Mouse (Mus musculus) skeletal muscle tissue, adult 2 months (tissue): Measurements from ENCODE around the gene Tagln.

Source experiments
- DNase-seq: peaks from one replicate; pipeline ENCODE4 v3.0.0-alpha.2; 2012; ENCODE audit warnings: low read depth, low spot score

The Tagln gene

DNA sequence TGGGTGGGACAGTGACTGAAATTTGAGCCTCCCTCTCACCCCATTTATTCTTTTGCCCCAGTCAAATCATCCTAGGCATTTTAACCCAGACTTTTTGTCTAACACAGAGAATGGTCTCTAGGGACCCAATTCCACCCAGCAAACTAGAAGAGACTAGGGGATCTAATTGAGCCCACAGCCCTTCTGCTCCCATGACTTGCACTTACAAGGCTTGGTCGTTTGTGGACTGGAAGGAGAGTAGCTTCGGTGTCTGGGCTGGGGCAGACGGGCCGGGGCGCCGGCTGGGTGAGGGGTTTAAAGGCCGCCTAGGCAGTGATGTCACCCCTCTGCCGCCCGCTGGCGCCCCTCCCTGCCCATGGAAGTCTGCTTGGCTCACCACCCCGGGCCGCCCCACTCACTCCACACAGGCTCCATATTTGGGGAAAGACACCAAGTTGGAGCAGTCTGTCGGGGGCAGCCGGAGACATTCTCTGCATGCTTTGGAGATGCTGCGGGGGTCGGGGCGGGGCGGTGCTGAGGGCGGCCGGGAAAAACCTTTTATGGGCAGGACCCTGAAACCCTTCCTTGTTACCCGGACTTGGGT, at the start of gene Tagln:
TSS of gene Tagln (minus strand) at position 431 of the 583 bp plus-strand sequence.
- no peak for DNase-seq

DNA sequence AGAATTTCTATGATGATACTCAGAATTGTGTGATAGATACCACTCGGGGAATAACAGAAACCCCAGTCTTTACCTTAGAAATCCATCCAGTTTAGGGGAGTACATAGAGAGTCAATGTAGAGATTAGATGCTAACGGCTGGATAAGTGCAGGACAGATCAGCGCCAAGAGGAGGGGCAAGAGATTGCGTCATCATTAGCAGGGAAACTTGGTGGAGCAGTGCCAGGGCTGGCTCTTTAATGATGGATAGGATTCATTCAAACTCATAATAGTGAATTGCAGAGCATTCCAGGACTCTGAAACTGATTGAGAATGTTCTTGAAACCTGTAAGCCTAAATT, 49.3 kb upstream of the Tagln start:
- peak; percentile 46 for DNase-seq

DNA sequence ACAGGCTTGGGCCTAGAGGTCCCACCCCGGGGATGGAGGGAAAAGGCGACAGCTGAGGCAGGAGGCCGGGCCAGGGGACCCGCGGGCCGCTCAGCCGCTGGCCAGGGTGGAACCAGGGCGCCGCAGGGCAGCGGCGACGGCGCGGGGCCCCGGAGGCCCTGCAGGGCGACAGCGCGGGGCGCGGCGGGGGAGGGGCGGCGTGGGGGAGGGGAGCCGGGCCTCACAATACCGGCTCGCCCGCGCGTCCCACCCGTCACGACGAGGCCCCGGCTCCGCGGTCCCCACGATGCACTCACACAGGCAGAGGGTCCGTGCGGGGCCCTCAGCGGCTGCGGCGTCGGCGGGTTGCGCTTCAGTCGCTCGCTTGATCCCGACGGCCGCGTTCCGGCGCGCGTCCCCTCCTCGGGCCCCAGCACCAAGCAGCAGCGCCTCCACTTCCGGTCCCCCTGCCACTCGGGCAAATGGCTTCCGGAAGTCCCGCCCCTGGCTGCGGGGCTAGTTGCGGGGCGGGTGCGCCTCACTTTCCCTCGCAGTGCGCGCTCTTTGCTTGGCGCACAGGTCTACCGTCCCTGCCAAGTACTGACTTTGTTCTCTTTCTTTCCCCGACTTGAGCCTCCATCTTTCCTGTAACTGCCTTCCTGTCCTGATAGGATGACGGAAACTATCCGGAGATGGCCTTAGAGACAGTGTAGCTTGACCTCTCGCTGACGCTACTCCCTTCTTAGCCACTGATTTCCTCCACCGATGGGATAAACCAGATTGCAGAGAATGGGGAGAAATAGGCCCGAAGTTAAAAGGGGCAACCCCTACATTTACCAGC, 48.8 kb upstream of the Tagln start:
- peak; percentile 67 for DNase-seq

DNA sequence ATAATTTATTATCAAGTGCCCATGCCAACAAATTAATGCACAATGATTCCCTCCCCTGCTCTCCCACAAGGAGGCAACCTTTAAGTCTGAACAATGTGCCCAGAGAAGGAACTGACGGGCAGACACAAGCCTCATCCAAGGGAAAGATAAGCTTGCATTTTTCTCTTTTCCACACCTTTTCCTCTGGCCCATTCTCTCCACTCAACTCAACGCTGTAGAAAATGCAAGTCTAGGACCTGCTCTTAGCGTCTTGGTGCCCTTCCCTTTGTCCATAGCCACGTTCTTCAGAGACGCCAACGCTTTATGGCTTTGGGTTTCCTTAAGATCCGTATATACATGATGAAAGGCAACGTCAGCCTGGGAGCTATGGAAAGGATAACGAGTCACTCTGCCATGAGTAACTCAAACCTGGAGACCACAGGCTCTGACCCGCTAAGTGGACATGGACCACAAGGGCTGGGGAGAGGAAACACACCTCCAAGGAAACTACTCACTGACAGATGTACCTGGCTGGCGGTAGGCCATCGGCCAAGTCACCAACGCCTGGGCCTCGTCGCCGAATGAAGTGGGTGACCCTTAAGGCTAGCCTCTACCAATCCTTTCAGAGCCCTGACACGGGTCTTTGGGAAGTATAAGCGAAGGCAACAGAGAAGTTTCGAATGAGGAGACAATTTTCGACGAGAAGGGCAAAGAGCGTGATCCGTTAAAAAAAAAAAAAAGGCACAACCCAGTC, 48.0 kb upstream of the Tagln start:
- no peak for DNase-seq

DNA sequence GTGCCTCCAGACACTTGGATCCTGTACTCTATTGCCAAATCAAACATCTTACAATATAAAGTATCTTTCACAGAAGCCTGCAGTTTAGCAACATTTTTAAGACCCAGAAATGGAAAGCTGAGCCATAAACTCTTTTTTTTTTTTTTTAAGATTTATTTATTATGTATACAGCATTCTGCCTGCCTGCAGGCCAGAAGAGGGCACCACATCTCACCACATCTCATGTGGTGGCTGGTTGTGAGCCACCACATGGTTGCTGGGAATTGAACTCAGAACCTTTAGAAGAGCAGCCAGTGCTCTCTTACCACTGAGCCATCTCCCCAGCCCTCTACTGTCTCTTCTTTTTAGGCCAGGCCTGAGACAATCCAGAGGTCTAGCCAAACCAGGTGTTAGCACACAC, 45.5 kb upstream of the Tagln start:
- DNase-seq: no peak

DNA sequence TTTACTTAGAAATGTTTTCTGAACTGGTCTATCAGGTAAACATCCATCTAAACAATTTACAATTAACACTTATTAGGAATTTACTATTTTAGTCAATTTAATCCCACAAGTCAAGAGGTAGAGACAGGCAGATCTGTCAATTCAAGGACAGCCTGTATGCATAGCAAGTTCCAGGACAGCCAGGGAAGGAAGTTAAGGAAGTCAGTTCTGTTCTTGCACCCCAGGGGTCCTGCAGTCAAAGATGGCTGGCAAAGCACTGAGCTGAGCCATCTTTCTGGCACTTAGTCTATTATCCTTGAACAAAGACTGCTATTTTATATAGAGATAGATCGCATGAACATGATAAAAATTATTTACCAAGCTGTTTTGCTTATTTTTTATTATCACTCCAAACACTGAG, 44.8 kb upstream of the Tagln start:
- no peak for DNase-seq

DNA sequence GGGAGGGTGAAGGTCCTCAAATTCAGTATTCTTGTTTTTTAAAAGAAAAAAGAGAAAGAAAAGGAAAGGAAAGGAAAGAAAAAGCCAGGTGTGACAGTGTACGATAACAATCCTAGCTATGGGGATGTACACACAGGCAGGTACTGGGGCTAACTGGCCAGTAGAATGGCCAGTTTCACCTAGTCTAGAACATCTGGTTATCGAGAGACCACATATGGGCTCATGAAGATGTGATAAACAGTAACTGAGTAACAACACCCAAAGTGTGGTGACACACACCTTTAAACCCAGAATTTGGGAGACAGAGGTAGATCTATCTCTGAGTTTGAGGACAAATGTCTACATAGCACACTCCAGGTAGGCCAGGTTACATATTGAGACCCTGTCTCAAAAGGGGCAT, 43.9 kb upstream of the Tagln start:
- DNase-seq: no peak

DNA sequence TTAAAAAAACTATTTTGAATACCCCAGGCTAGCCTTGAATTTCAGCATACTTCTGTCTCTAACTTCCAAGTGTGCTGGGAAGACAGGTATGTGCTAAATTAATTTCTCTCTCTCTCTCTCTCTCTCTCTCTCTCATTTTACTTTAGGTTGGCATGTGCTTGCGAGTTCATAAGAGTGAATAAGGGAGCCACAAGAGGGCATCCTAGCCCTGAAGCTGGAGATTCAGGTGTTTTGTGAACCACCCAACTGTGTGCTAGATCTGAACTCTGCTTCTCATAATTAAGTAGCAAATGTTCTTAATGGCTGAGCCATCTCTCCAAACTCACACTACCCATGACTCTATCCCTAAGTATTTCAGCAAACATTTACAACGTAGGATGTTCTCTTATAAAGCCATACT, 41.0 kb upstream of the Tagln start:
- DNase-seq: no peak

DNA sequence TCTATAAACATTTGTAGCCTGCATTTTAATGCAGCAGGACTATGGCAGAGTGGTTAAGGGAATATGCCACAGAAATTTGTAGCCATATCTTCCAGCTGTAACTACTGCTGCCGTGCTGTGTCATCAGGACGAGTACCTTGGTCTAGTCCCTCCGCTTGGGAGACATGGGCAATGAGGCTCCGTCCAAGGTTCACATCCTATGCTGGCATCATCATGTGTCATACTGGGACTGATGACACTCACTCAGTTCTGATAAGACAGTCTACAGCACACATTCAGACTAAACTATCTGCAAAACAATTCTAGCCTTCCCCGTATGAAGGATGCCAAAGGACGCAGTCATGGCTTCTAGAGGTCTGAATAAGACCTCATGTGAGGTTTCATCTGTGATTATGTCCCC, 27.7 kb upstream of the Tagln start:
- no peak for DNase-seq

DNA sequence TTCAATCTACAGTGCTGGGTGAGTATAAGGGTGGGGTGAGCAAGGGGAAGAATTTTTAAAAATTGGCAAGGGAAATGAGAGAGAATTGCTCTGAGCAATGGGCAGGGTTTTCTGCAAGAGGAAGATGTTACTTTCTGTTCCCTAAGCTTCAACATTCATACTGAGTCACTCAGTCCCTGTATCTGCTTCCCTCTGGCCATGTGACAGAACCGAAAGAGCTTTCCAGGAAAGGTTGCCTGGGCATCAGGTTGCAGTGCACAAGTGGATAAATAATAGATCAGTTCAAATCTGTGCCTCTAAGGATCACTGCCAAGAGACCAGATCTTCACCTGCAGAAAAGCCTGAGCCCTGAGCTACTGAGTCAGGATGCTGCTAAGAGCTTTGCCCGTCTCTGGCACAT, 26.0 kb upstream of the Tagln start:
- no peak for DNase-seq

DNA sequence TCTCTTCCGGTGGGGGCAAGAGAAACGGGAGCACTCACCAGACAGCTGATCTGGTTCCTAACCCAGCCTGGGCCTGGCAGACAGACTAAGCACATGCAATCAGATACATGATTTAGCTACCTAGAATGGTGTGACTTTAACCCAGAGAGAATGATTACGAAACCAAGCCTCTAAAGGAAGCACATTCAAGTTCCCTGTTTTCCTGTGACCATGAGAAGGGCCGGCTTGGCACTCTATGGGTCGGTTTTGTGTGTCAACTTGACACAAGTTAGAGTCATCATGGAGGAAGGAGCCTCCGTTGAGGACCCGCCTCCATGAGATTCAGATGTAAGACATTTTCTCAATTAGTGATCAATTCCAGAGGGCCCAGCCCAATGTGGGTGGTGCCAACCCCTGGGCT, 23.8 kb upstream of the Tagln start:
- DNase-seq: no peak

DNA sequence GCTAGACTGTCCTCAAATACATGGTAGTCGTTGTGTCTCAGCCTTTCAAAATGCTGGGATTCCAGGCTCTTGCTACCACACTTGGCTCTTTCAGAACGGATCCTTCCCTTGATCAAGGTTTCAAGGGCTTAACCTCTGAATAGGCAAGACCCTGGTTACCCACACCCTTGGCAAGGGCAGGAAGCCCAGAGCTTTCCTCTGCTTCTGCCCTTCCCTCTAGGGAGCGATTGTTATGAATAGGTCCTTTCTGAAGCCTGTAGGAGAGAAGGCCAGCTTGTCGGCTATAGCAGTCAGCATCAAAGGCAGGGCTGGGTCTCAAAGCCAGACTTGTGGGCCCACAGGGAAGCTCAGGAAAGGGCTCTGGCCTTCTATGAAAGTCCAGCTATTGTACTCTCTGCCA, 23.0 kb upstream of the Tagln start:
- no peak for DNase-seq

DNA sequence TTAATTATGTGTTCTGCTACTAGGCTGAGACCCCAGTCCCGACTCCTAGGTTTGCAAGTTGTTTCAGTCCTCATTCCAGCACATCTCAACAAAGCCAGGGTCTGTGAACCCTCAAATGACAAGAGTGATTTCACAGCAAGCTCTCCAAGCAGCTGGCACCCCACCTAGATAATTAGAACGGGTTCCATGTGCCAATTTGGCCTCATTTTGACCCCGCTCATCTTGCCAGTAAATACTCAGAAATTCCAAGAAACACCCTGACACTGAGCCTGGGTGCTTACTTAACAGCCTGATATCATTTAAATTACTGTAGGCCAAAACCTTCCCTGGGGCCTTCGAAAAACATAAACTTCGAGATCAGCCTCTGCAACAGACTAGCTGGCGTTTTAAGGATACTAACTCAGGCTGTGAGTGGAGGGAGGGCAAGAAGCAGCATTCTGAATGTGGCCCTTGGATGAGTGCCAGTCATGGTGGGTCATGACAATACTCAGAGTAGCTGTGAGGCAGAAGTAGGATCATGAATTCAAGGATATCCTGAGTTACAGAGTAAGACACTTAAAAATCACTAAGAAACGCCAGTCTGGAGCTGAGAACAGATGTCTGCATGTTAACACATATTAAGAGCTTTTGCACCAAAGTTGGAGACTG, 22.3 kb upstream of the Tagln start:
- no peak for DNase-seq

DNA sequence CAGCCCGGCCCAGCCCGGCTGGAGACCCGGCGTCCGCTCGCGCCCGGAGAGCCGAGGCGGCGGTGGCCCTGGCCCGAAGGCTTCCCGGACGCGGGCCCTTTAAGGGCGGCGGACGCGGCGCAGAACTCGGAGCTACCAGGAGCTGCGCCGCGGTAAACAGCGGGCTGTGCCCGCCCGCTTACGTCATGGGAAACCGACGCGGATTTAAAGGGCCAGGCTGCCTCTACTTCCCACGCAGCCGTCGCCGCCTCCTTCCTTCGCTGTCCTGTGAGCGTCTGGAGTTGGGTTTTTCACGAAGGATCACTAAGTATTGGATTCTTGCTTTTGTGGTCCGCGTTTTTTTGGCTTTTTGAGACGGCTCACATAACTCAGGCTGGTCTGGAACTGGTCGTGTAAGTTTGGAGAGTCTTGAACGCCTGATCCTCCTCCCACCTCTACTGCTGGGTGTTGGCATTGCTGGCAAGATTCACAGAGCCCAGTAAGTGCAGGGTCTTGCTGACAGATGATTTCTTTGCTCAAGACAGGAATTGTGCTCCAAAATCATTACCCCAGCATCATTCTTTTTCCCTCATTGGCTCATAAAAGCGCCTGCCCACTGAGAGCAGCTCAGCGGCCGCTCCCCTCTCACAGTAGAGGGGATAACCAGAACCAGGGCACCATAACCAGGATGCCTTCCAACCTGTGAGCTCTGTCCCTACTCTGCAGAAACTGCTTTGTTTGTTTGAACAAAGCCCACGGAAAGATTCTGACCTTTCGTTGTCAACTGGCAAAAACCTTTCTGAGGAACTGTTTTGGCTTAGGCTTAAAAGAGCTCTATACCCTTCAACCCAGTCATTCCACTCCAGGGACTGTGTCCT, 19.5 kb upstream of the Tagln start, which contains the start of gene Sidt2:
TSS of gene Sidt2 (minus strand) at position 152 of the 857 bp plus-strand sequence.
- peak; percentile 90 for DNase-seq

DNA sequence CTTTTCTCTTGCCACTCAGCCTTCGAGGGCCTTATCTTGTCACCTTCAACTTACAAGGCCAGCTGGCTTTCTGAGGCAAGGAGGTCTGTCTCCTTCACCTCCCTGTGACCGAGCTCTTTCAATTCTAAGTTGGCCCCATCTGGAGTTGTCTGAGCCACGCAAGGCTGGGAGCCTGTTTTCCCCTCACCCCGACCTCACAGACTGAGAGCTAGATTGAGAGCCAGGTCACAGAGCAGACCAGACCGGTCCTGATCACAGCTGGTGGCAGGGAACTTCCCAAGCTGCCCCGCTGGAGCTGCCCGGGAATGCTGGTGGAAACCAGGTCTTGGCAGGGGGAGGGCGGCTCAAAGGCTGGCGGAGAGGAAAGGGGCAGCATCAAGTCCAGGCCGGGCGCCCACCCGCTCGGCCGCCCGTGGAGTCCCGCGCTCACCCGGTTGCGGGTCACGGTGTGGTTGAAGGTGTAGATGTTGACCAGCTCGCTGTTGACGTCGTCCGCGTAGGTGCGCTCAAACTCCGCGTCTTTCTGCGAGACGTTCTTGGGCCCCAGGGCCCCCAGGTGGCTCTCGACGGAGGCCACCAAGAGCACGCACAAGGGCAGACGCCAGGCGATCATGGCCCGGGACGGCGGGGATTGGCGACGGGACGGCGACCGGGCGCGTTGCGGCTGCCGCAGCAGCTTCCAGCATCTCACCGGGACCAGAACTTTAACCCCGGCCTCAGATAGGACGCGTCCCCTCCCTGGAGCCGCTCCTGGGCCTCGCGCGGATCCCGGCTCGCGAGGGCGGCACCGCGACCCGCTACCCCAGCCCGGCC, 18.6 kb upstream of the Tagln start:
- peak; percentile 59 for DNase-seq

DNA sequence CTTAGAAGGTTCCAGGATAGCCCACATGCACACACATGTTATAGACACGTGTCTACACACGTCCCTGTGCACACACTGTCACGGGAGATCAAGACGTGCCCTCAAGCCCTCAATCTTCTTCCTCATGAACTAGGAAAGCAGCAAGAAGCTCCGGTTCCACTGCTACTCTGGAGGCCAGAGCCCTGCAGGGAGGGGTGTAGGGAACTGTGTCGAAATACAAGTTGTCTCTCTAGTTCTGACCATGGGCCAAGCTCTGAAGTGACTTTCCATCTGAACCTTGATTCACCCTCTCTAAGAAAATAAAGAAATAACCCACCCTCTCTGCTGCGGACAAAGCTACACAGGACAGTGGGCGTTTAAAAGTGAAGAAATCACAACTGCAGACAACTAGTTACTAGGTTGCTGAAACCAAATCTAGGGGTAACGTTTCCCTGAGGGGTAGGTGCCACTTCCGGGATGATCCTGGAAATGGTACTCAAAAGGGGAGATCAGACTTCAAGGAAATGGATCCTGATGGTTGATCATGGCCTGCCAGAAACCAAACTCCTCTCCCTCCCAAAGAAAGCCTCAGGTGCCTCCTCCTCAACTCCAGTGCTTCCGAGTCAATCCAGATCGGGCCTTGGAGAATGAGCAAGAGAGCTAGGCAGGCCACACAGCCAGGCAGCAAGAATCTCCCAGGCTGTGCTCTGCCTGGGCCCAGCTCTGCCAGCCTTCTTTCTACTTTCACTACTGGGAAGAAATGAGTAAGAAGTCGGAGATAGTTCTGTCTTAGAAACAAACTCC, 17.8 kb upstream of the Tagln start:
- no peak for DNase-seq

DNA sequence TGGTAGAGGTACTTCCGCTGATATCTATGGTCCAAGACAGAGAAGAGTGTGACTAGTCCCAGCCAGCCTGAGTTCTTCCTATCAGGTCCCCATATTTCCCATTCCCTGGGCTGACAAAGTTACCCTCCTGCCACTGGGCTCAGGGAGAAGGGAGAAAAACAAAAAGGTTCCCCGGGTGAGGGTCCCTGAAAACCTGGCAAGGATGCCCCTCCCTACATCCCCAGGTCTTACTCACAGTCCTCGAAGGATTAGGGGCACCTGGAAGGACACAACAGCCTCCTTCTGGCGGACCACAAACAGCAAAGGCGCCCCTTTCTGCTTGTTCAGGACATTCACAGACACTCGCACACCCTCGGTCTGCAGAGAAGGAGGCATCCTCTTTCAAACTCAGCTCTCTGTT, 17.0 kb upstream of the Tagln start:
- no peak for DNase-seq

DNA sequence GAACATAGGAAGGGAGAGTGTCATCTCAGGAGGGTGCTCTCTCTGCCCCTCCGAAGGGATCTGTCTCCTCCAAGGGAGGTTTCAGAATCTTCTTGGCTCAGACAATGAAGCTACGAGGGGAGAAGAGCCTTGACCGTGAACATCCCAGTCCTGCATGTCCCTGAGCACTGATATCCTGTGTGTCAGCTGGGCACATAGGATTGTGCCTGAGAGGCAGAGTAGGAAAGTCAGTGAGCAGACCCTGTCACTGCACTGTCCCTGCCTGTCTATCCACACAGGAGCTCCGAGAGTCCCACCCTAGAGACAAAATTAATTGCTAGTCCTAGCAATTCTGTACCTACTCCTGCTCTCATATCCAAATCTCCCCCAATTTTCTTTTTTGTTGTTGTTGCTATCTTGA, 16.2 kb upstream of the Tagln start:
- DNase-seq: no peak

DNA sequence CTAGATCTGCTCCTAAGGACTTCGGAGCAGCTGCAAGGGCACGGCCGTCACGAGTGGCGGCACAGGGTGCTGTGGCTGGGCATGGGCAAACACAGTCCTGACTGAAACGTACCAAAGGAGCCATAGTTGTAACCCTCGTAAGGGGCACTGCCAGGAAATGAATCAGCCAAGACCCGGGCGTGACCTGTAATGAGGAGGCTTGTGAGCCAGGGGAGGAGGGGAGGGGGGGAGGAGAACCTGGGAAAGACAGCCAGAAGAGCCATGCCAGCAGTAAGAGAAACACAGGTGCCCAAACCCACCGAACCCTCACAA, 11.0 kb upstream of the Tagln start:
- no peak for DNase-seq
